Mouse (Mus musculus) heart, postnatal 0 days (tissue): ENCODE measurements around the gene Sirt7. TPM values are rescaled to one million over a fixed set of nuclear protein-coding genes. Genes with fewer than 3 reads are reported as not detected.

Experiments used
- ATAC-seq: fragments of 200-750 bp; cut with Nextera tagmentation; 2 replicates; pipeline ENCODE4 v1.8.0; 2017; ENCODE audit warnings: low read depth, moderate number of reproducible peaks, moderate library complexity; ENCODE audit not compliant: insufficient read depth
- DNase-seq: peaks from one replicate; pipeline ENCODE4 v3.0.0-alpha.2; 2016; ENCODE audit warnings: low spot score
- H3K27ac ChIP-seq: fragments of 300-500 bp; sonication (generic); 2 replicates; pipeline ENCODE4 v1.5.1; 2014; ENCODE audit warnings: low read depth, mild to moderate bottlenecking
- H3K27me3 ChIP-seq: fragments of 300-500 bp; sonication (generic); 2 replicates; pipeline ENCODE4 v1.6.1; 2014; ENCODE audit warnings: low read length, mixed read lengths; ENCODE audit not compliant: control insufficient read depth, insufficient read depth
- H3K36me3 ChIP-seq: fragments of 300-500 bp; sonication (generic); replicated peaks from 2 replicates; pipeline ENCODE4 v1.6.1; 2014; ENCODE audit warnings: low read length, mixed read lengths; ENCODE audit not compliant: control insufficient read depth, insufficient read depth
- H3K4me1 ChIP-seq: fragments of 300-500 bp; sonication (generic); 2 replicates; pipeline ENCODE4 v1.6.1; 2014; ENCODE audit warnings: antibody characterized with exemption; ENCODE audit not compliant: control insufficient read depth, insufficient read depth
- H3K4me2 ChIP-seq: fragments of 300-500 bp; sonication (generic); 2 replicates; pipeline ENCODE4 v1.6.1; 2014; ENCODE audit warnings: low read depth, mild to moderate bottlenecking, low read length, moderate library complexity
- H3K4me3 ChIP-seq: fragments of 300-500 bp; sonication (generic); 2 replicates; pipeline ENCODE4 v1.5.1; 2014; ENCODE audit warnings: low read depth, low read length
- H3K9ac ChIP-seq: fragments of 300-500 bp; sonication (generic); replicated peaks from 2 replicates; pipeline ENCODE4 v1.6.1; 2014; ENCODE audit warnings: low read depth, low read length, mixed read lengths
- H3K9me3 ChIP-seq: fragments of 300-500 bp; sonication (generic); replicated peaks from 2 replicates; pipeline ENCODE4 v1.6.1; 2016; ENCODE audit warnings: low read length; ENCODE audit not compliant: control insufficient read depth
- CTCF ChIP-seq: IDR thresholded peaks from 2 replicates; pipeline ENCODE4 v1.5.1; 2016; ENCODE audit warnings: antibody characterized with exemption, control low read depth, low read depth
- EP300 ChIP-seq: IDR thresholded peaks from 2 replicates; pipeline ENCODE4 v1.6.1; 2016; ENCODE audit warnings: antibody characterized with exemption, low read depth
- WGBS: fragments of 180-500 bp; shearing (Covaris S2); extraction: QIAGEN DNeasy Blood & Tissue Kit; methylation state at CpG from one replicate; pipeline ENCODE4 v1.1.7; 2014; 5-methylcytosine and 5-hydroxymethylcytosine counted together
- polyA plus RNA-seq: library from polyadenylated mRNA; unstranded; fragments of >200 nt; fragmentation: Nextera tagmentation; extraction: Ambion mirVana; gene quantifications from 2 replicates; pipeline ENCODE4 v1.2.1, GENCODE M21; 2015
- total RNA-seq: library from RNA; depleted of rRNA; stranded (reverse); fragments of >200 nt; gene quantifications from 2 replicates; pipeline ENCODE4 v1.2.3, GENCODE M21; 2014; ENCODE audit warnings: low replicate concordance

Gene Sirt7
- total and polyA plus RNA-seq, 2 experiments from 2014 or later, result 14.1 to 63.2 TPM

- ATAC-seq (no peak), DNase-seq (no peak)
- peak overlapping the region; percentile 97 for H3K27ac ChIP-seq
- H3K36me3 ChIP-seq, result no peaks in the 10 kb centered on the region
- H3K9ac ChIP-seq, result peak overlapping the region; percentile 79
- H3K4me3 ChIP-seq, result peak overlapping the region; percentile 58
- peaks cover 23% of the 10 kb centered on the region for H3K4me1 ChIP-seq
- TF ChIP-seq EP300, result no peak
- TF ChIP-seq CTCF, result no peak
- no peaks in the 10 kb centered on the region for H3K27me3 ChIP-seq
- H3K9me3 ChIP-seq, result no peaks in the 10 kb centered on the region
- peak overlapping the region; percentile 78 for H3K4me2 ChIP-seq
- WGBS, result 60% methylated on average over 35 of the region's 35 CpGs
Measured at GRCm38 (mm10) chr11:120647047-120647830, 22.2 kb upstream of the Sirt7 start.

GRCm38 (mm10) chr11:120643601-120643987, 18.6 kb upstream of the Sirt7 start, which contains the start of gene Pycr1:
TSS of gene Pycr1 (minus strand) at chr11:120643769.
- WGBS, result 0% methylated on average over 15 of the region's 15 CpGs
- peak within 1 kb of the TSS; percentile 52 for H3K4me3 ChIP-seq
- peak within 1 kb of the TSS; percentile 95 for H3K4me2 ChIP-seq
- H3K9ac ChIP-seq, result peak within 1 kb of the TSS; percentile 62
- H3K36me3 ChIP-seq, result no peaks in the 10 kb centered on the region
- no peaks in the 10 kb centered on the region for H3K9me3 ChIP-seq
- peak; percentile 91 for DNase-seq
- peaks cover 23% of the 10 kb centered on the region for H3K4me1 ChIP-seq
- no peak for TF ChIP-seq EP300
- TF ChIP-seq CTCF, result no peak
- no peaks in the 10 kb centered on the region for H3K27me3 ChIP-seq
- H3K27ac ChIP-seq, result no peak within 1 kb of the TSS
- peak; percentile 91 for ATAC-seq

GRCm38 (mm10) chr11:120642939-120643600, 18.0 kb upstream of the Sirt7 start:
- Histone ChIP-seq H3K9me3 (no peaks in the 10 kb centered on the region), H3K4me1 (peaks cover 23% of the 10 kb centered on the region), H3K4me3 (peak overlapping the region; percentile 52), H3K9ac (peak overlapping the region; percentile 62), H3K4me2 (peak overlapping the region; percentile 95), H3K27me3 (no peaks in the 10 kb centered on the region), H3K36me3 (no peaks in the 10 kb centered on the region), H3K27ac (no peak overlapping the region)
- ATAC-seq (0 out of 2 replicates have a peak, but pooled peaks have one; percentile 10), DNase-seq (no peak)
- WGBS, result 1% methylated on average over 18 of the region's 18 CpGs
- TF ChIP-seq CTCF, result no peak
- TF ChIP-seq EP300, result no peak

- H3K4me2 ChIP-seq, result no peak overlapping the region
Measured at GRCm38 (mm10) chr11:120641869-120642268, 16.8 kb upstream of the Sirt7 start.

GRCm38 (mm10) chr11:120641255-120641654, 16.2 kb upstream of the Sirt7 start:
- Histone ChIP-seq H3K4me2 (no peak overlapping the region), H3K9me3 (no peaks in the 10 kb centered on the region), H3K4me3 (no peak overlapping the region), H3K27me3 (no peaks in the 10 kb centered on the region), H3K4me1 (peaks cover 14% of the 10 kb centered on the region), H3K36me3 (no peaks in the 10 kb centered on the region), H3K27ac (no peak overlapping the region), H3K9ac (no peak overlapping the region)
- DNase-seq, result no peak
- ATAC-seq, result no peak
- TF ChIP-seq EP300 (no peak), CTCF (no peak)
- 51% methylated on average over 9 of the region's 9 CpGs for WGBS

More at GRCm38 (mm10) chr11:120641869-120642268, 16.8 kb upstream of the Sirt7 start:
- H3K36me3 ChIP-seq, result no peaks in the 10 kb centered on the region
- ATAC-seq (no peak), DNase-seq (no peak)
- no peak overlapping the region for H3K4me3 ChIP-seq
- H3K9me3 ChIP-seq, result no peaks in the 10 kb centered on the region
- no peak for TF ChIP-seq CTCF
- no peak for TF ChIP-seq EP300
- H3K9ac ChIP-seq, result no peak overlapping the region
- WGBS, result 84% methylated on average over 8 of the region's 8 CpGs
- H3K27ac ChIP-seq, result no peak overlapping the region
- H3K27me3 ChIP-seq, result no peaks in the 10 kb centered on the region
- H3K4me1 ChIP-seq, result peaks cover 20% of the 10 kb centered on the region
